Mouse (Mus musculus): ENCODE measurements at regions not wholly inside any gene's neighbourhood (a gene's known extent, or its start where the extent isn't known, plus 50 kb on each side); places are given as distances from the start of the nearest gene placed in this dataset.

- TF ChIP-seq CTCF (IDR thresholded peaks at IDR 0.05; ENCODE audit: low read depth) (no peak), EP300 (IDR thresholded peaks at IDR 0.05; ENCODE audit: low read depth) (no peak)
Measured at GRCm38 (mm10) chr11:71434241-71434640, 203.7 kb upstream of the Nlrp1b start.
